Mouse (Mus musculus): ENCODE measurements around the gene Zfp655. TPM values are rescaled to one million over a fixed set of nuclear protein-coding genes. Genes with fewer than 3 reads are reported as not detected.
"Not testable (repeated sequence)": the region's sequence is repeated elsewhere in the genome, so short reads cannot be mapped to it uniquely, and the experiment has no call there.

Gene Zfp655
- polyA plus RNA-seq, 1 experiment = 10.5 TPM

- Histone ChIP-seq H3K9me3 (no peaks in the 10 kb centered on the region), H3K4me1 (no peaks in the 10 kb centered on the region; the same call in 1 of the 2 replicates), H3K36me3 (replicated peaks; ENCODE audit: low read length) (peaks cover 74% of the 10 kb centered on the region), H3K27me3 (replicated peaks) (no peaks in the 10 kb centered on the region), H3K4me3 (replicated peaks) (no peak overlapping the region)
- no peak for TF ChIP-seq GATA1 (IDR thresholded peaks at IDR 0.05; ENCODE audit: borderline replicate concordance, low read length)
Measured at GRCm38 (mm10) chr5:145218206-145218605, 13.3 kb upstream of the Zfp655 start.

- H3K36me3 ChIP-seq (replicated peaks; ENCODE audit: low read length) = peaks cover 70% of the 10 kb centered on the region
- no peak overlapping the region for H3K4me3 ChIP-seq (replicated peaks)
- H3K27me3 ChIP-seq (replicated peaks) = no peaks in the 10 kb centered on the region
- H3K4me1 ChIP-seq = no peaks in the 10 kb centered on the region; the same call in 1 of the 2 replicates
- no peaks in the 10 kb centered on the region for H3K9me3 ChIP-seq
- TF ChIP-seq FLI1 (IDR thresholded peaks at IDR 0.05; ENCODE audit: low read length) (no peak), GATA1 (IDR thresholded peaks at IDR 0.05; ENCODE audit: borderline replicate concordance, low read length) (no peak)
Measured at GRCm38 (mm10) chr5:145218671-145219070, 12.8 kb upstream of the Zfp655 start.

GRCm38 (mm10) chr5:145219981-145220380 lies 11.5 kb upstream of the Zfp655 start:
- Histone ChIP-seq H3K27me3 (replicated peaks) (no peaks in the 10 kb centered on the region), H3K4me1 (no peaks in the 10 kb centered on the region; the same call in 1 of the 2 replicates), H3K36me3 (replicated peaks; ENCODE audit: low read length) (peaks cover 57% of the 10 kb centered on the region), H3K9me3 (no peaks in the 10 kb centered on the region), H3K4me3 (replicated peaks) (no peak overlapping the region)
- TF ChIP-seq FLI1 (IDR thresholded peaks at IDR 0.05; ENCODE audit: low read length) (no peak), GATA1 (IDR thresholded peaks at IDR 0.05; ENCODE audit: borderline replicate concordance, low read length) (no peak)

GRCm38 (mm10) chr5:145222840-145223239 lies 8.7 kb upstream of the Zfp655 start:
- TF ChIP-seq GATA1 (IDR thresholded peaks at IDR 0.05; ENCODE audit: borderline replicate concordance, low read length) (no peak), FLI1 (IDR thresholded peaks at IDR 0.05; ENCODE audit: low read length) (no peak)
- H3K27me3 ChIP-seq (replicated peaks) = no peaks in the 10 kb centered on the region
- no peak overlapping the region for H3K4me3 ChIP-seq (replicated peaks)

GRCm38 (mm10) chr5:145223395-145223794 lies 8.1 kb upstream of the Zfp655 start:
- Histone ChIP-seq H3K27me3 (replicated peaks) (no peaks in the 10 kb centered on the region), H3K36me3 (replicated peaks; ENCODE audit: low read length) (peaks cover 34% of the 10 kb centered on the region), H3K4me3 (replicated peaks) (no peak overlapping the region), H3K4me1 (peaks cover 9% of the 10 kb centered on the region), H3K9me3 (no peaks in the 10 kb centered on the region)
- TF ChIP-seq GATA1 (IDR thresholded peaks at IDR 0.05; ENCODE audit: borderline replicate concordance, low read length) (no peak), FLI1 (IDR thresholded peaks at IDR 0.05; ENCODE audit: low read length) (no peak)

More at GRCm38 (mm10) chr5:145222840-145223239, 8.7 kb upstream of the Zfp655 start:
- Histone ChIP-seq H3K4me1 (peaks cover 4% of the 10 kb centered on the region), H3K36me3 (replicated peaks; ENCODE audit: low read length) (peaks cover 40% of the 10 kb centered on the region), H3K9me3 (no peaks in the 10 kb centered on the region)

GRCm38 (mm10) chr5:145226453-145226852 lies 5.1 kb upstream of the Zfp655 start:
- Histone ChIP-seq H3K27me3 (replicated peaks) (no peaks in the 10 kb centered on the region), H3K4me3 (replicated peaks) (no peak overlapping the region), H3K9me3 (no peaks in the 10 kb centered on the region), H3K4me1 (peaks cover 22% of the 10 kb centered on the region), H3K36me3 (replicated peaks; ENCODE audit: low read length) (peaks cover 6% of the 10 kb centered on the region)
- no peak for TF ChIP-seq FLI1 (IDR thresholded peaks at IDR 0.05; ENCODE audit: low read length)
- no peak for TF ChIP-seq GATA1 (IDR thresholded peaks at IDR 0.05; ENCODE audit: borderline replicate concordance, low read length)

- H3K4me3 ChIP-seq (replicated peaks) = not testable (repeated sequence)
Measured at GRCm38 (mm10) chr5:145229283-145229682, 2.2 kb upstream of the Zfp655 start.

GRCm38 (mm10) chr5:145230641-145231040 lies 874 bp upstream of the Zfp655 start:
- no peaks in the 10 kb centered on the region for H3K9me3 ChIP-seq
- H3K27me3 ChIP-seq (replicated peaks) = no peaks in the 10 kb centered on the region
- no peak for TF ChIP-seq GATA1 (IDR thresholded peaks at IDR 0.05; ENCODE audit: borderline replicate concordance, low read length)
- TF ChIP-seq FLI1 (IDR thresholded peaks at IDR 0.05; ENCODE audit: low read length) = no peak
- H3K4me3 ChIP-seq (replicated peaks) = peak overlapping the region; percentile 99
- H3K4me1 ChIP-seq = peaks cover 53% of the 10 kb centered on the region
- H3K36me3 ChIP-seq (replicated peaks; ENCODE audit: low read length) = peaks cover 27% of the 10 kb centered on the region

More at GRCm38 (mm10) chr5:145229283-145229682, 2.2 kb upstream of the Zfp655 start:
- Histone ChIP-seq H3K36me3 (replicated peaks; ENCODE audit: low read length) (peaks cover 14% of the 10 kb centered on the region), H3K4me1 (peaks cover 39% of the 10 kb centered on the region)
- H3K9me3 ChIP-seq; H3K27me3 ChIP-seq (replicated peaks): not testable (repeated sequence)

GRCm38 (mm10) chr5:145231893-145232411 lies 437 bp downstream of the Zfp655 start:
- H3K9me3 ChIP-seq = no peaks in the 10 kb centered on the region
- no peaks in the 10 kb centered on the region for H3K27me3 ChIP-seq (replicated peaks)
- H3K36me3 ChIP-seq (replicated peaks; ENCODE audit: low read length) = peaks cover 40% of the 10 kb centered on the region
- TF ChIP-seq FLI1 (IDR thresholded peaks at IDR 0.05; ENCODE audit: low read length) (no peak), GATA1 (IDR thresholded peaks at IDR 0.05; ENCODE audit: borderline replicate concordance, low read length) (no peak)
- H3K4me3 ChIP-seq (replicated peaks) = peak overlapping the region; percentile 99
- peaks cover 56% of the 10 kb centered on the region for H3K4me1 ChIP-seq

- peaks cover 49% of the 10 kb centered on the region for H3K4me1 ChIP-seq
- no peak overlapping the region for H3K4me3 ChIP-seq (replicated peaks)
- H3K27me3 ChIP-seq (replicated peaks) = no peaks in the 10 kb centered on the region
- TF ChIP-seq FLI1 (IDR thresholded peaks at IDR 0.05; ENCODE audit: low read length) = no peak
- no peak for TF ChIP-seq GATA1 (IDR thresholded peaks at IDR 0.05; ENCODE audit: borderline replicate concordance, low read length)
- peaks cover 67% of the 10 kb centered on the region for H3K36me3 ChIP-seq (replicated peaks; ENCODE audit: low read length)
- H3K9me3 ChIP-seq = no peaks in the 10 kb centered on the region
Measured at GRCm38 (mm10) chr5:145234636-145235035, 3.1 kb downstream of the Zfp655 start.

GRCm38 (mm10) chr5:145249520-145249919 lies 18.0 kb downstream of the Zfp655 start:
- H3K4me3 ChIP-seq (replicated peaks) = no peak overlapping the region
- no peaks in the 10 kb centered on the region for H3K4me1 ChIP-seq
- H3K9me3 ChIP-seq = peaks cover 4% of the 10 kb centered on the region; the same call in 1 of the 2 replicates
- H3K36me3 ChIP-seq (replicated peaks; ENCODE audit: low read length) = peaks cover 87% of the 10 kb centered on the region
- no peaks in the 10 kb centered on the region for H3K27me3 ChIP-seq (replicated peaks)
- TF ChIP-seq FLI1 (IDR thresholded peaks at IDR 0.05; ENCODE audit: low read length) (no peak), GATA1 (IDR thresholded peaks at IDR 0.05; ENCODE audit: borderline replicate concordance, low read length) (no peak)

- H3K36me3 ChIP-seq (replicated peaks; ENCODE audit: low read length); H3K4me3 ChIP-seq (replicated peaks); H3K9me3 ChIP-seq; H3K4me1 ChIP-seq; H3K27me3 ChIP-seq (replicated peaks): not testable (repeated sequence)
Measured at GRCm38 (mm10) chr5:145273568-145273967, 42.1 kb downstream of the Zfp655 start.

Data from megakaryocyte, embryonic 14.5 days (primary cell).